Mouse (Mus musculus): ENCODE data around the gene Grm8. TPM values are rescaled to one million over a fixed set of nuclear protein-coding genes. Genes with fewer than 3 reads are reported as not detected.

The Grm8 gene
- total RNA-seq, 1 experiment from 2014 or later, result not detected

DNA sequence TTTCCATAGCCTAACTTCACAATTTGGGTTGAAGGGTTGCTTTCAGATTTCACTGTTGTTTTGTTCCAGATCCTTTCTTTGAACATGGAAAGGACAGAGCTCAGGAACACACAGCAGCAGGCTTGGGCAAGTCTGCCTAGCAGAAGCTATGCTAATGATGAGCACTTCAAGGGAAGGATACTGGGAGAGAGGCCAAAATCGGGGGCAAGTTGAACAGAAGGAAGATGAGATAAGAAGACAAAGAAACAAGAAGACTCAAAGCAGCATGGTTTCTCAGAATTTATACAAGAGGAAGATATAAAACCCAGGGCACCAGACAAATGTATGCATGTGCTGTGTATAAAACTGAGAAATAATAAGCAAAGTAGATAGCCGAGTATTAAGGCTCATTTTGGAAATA is 786.7 kb downstream of the Grm8 start:
- no peak for ATAC-seq (replicated peaks; ENCODE audit: insufficient number of reproducible peaks, low FRiP score, low TSS enrichment, poor library complexity, severe bottlenecking)

DNA sequence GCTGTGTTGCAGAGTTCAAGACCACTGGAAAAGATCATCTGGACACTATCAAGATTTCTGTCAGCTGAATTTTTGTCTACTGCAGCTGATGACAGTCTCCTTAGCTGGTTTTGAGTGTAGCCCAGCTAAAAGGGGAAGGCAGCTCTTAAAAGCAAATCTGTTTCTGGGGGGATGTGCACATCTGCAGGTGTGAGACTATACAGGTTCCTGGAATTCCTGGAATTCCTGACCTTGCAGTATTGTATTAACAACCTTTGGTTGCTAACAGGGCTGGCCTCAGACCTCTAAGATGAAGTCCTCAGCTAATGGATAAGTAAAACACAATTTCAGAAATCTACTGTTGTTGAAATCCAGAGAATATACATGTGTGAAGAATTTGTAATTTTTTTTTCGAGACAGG is 788.7 kb downstream of the Grm8 start:
- ATAC-seq (replicated peaks; ENCODE audit: insufficient number of reproducible peaks, low FRiP score, low TSS enrichment, poor library complexity, severe bottlenecking), result no peak

DNA sequence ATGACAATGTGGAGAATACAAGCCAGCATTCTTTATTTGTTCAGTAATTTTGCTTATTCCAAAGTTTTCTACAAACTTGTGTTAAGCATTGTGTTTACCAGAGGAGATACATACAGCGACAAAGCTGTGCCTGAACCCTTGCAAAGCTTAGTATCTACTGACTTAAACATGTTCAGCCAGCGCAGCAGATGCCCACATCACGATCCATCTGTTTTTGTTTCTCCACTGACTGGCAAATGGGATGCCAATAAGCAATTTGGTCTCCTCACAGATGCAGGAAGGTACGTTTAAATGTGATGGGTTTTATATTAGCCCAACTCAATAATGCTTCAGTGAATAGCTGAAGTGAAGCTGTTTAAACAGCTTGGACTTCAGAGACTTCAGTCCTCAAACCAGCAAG is 794.8 kb downstream of the Grm8 start:
- ATAC-seq (replicated peaks; ENCODE audit: insufficient number of reproducible peaks, low FRiP score, low TSS enrichment, poor library complexity, severe bottlenecking), result no peak

DNA sequence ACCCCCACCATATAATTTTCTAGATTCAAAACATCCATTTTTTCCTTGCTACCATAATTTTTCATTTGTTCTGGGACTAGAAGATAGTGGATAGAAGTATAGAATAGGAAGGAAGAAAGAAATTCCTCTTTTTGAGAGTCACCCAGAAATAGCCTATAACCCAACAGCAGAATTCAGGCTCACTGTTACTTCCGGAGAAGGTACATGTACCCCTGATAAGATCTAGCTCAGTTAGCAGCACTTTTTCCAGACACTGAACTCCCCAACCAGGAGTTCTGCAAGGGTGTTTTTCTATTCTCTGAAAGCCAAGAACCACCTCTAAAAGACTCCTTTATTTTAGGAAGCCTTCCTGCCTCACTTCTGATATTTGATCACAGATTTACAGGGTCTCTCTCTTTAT is 816.4 kb downstream of the Grm8 start:
- ATAC-seq (replicated peaks; ENCODE audit: insufficient number of reproducible peaks, low FRiP score, low TSS enrichment, poor library complexity, severe bottlenecking), result no peak

DNA sequence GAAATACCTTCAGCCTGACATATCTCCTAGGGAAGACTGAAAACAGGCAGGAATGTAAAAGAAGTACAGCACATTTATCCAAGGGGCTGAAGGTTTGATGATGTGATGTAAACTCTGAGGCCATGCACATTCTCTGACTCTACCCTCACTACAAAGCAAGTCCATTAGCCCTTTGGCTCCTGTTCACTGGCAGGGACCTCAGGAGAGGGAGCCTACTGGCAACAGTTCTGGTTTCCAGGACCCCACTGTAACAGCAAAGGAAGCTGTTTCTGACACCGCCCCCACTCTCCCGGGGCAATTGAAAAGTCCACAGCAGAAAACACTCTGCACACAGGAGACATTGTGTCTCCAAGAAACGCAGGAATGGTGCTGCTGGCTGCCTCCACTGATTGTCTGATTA is 817.6 kb downstream of the Grm8 start:
- ATAC-seq (replicated peaks; ENCODE audit: insufficient number of reproducible peaks, low FRiP score, low TSS enrichment, poor library complexity, severe bottlenecking), result no peak

DNA sequence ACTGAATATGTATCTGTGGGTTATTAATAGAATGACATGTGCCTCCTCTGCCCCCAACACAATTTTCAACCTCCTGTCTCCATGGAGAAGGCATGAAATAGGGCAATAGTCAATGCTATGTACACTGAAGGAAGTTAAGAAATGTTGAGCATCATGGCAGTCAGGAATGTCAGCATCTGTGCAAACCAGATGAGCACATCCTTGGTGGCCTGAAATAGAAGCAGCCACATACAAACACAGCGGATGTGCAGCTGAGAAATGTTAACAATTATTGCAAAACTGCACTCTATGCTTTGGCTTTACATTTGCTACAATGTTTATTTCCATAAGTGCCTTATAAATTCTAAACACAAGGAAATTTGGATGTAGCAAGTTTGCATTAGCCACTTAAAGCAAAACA is 819.0 kb downstream of the Grm8 start:
- no peak for ATAC-seq (replicated peaks; ENCODE audit: insufficient number of reproducible peaks, low FRiP score, low TSS enrichment, poor library complexity, severe bottlenecking)

DNA sequence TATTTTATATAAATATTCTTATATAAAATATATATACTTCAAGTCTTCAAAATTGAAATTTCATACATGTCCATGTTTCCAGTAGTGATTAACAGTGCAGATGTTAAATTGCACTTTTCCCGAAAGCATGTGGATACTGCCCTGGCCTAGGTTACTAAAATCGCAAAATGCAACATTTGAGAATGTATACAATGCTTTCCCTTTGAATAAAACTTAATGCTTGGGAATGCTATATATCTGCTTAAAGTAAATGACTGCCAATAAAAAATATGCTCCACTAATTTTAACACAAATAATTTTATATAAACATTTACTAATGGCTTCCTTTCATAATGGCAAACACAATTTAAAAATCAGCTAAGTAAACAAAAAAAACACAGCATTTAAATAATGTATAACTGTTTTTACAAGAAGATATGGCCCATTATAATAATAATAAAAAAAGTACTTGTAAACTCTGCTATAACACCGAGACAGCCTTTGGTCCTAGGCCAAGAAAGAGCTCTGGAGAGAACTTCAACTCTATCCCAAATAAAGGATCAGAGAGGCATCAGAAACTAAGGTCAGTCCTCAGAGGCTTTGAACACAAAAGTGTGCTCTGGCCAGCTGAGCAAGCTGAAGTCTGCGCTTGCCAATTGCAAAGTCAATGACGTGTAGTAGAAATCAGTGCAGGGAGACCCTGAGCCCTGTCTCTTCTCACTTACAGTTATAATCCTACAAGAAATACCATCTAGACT is 820.5 kb downstream of the Grm8 start:
- ATAC-seq (replicated peaks; ENCODE audit: insufficient number of reproducible peaks, low FRiP score, low TSS enrichment, poor library complexity, severe bottlenecking), result no peak

DNA sequence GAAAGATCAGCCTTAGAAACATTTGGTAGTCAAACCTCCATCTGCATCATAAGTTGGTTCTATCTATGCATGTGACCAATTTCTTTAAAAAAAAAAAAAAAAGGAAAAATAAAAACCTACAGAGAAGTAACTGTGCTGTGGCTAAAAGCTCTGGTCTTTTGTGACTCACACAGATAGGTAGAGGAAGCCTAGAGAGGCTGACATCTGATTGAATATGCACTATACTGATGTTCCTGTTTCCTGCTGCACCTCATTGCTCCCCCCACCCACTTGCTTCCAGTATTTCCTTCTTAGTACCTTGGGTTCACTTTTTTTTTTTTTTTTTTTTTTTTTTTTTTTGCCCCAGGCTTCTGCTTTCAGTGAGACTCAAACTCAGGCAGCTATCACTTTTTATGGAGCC is 824.6 kb downstream of the Grm8 start:
- no peak for ATAC-seq (replicated peaks; ENCODE audit: insufficient number of reproducible peaks, low FRiP score, low TSS enrichment, poor library complexity, severe bottlenecking)

DNA sequence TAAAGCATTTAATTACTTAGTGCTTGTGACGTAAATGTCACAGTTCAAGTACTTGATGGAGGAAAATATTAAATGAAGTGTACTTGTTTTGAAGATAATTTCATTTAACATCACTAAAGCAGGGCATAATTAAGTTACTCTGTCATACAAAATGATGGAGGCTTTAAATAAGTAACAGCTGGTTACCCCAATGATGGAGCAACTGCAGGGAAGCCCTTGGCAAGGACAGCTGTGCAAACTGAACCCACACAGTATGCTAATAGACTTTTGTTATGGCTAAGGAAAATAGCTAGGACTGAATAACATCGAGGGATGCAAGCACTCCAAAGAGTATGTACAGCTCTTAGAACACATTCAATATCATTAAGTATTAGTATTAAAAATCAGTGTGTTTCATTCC is 829.6 kb downstream of the Grm8 start:
- no peak for ATAC-seq (replicated peaks; ENCODE audit: insufficient number of reproducible peaks, low FRiP score, low TSS enrichment, poor library complexity, severe bottlenecking)

DNA sequence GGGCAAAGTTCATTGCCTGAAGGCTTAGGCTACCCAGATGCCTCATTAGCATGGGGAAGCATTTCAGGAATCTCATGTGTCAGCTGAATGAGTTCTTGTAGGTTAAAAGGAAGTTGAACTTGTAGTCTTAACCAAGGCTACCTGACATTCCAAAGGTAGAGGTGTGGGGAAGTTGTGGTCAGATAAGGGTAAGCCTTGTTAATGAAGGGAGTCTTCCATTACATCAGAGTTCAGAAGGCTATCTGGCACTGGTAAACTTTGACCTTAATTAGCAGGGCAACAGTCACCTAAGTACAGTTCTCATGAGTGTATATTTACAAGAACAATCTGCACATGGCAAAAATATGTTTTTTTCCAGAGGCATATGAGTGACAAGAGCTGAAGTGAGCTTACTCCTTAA is 870.0 kb downstream of the Grm8 start:
- ATAC-seq (replicated peaks; ENCODE audit: insufficient number of reproducible peaks, low FRiP score, low TSS enrichment, poor library complexity, severe bottlenecking), result no peak

DNA sequence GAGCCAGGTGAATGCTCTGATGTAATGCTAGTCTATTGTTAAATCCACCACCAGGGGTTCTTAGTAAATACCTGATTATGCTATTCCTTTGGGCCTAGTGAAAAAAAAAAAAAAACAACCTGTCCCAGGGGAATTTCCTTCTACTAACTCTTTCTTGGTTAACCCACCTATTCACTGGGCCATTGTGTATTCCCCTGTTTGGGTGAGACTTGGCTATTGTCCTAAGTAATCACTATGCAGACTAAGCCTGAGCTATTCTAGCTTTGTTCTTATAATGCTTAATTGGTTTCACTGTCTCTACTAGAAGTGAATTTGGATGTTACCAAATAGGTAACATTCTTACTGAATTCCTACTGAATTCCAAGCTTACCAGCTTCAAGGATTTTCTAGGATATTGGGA is 872.4 kb downstream of the Grm8 start:
- no peak for ATAC-seq (replicated peaks; ENCODE audit: insufficient number of reproducible peaks, low FRiP score, low TSS enrichment, poor library complexity, severe bottlenecking)

DNA sequence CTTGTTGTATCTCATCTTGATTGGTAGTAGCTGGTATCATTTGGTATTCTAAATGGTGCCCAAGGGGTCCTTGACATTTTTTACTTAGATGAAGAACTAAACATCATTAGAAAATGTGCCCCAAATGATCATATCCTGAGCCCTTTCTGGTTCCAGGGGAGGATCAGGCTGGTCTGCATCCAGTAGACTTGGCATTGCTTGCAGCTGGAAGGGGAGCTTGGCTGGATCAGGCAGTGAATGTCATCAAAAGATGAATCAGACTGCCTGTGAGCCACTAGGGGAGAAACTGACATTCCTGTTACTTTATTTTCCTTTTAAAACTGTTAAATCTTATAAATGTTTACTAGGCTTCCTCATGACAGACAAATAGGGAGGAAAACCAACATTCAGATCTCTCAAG is 894.6 kb downstream of the Grm8 start:
- ATAC-seq (replicated peaks; ENCODE audit: insufficient number of reproducible peaks, low FRiP score, low TSS enrichment, poor library complexity, severe bottlenecking), result no peak

DNA sequence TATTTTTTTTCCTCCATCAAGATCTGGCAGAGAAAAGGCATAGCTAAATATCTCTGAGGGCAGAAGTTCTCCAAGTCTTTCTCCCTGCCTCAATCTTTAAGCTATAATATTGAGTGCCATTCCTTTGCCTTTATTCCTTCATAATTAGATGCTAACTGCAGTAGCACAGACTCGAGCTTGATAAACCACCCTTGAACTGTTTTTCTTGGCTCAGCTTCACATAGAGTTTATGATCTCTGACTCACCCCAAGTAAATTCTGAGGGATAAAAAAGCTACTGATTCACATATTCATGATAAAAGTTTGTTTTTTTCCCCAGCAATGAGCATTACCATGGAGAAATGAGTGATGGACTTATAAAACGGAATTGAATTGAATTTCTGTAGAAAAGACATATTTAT is 895.0 kb downstream of the Grm8 start:
- ATAC-seq (replicated peaks; ENCODE audit: insufficient number of reproducible peaks, low FRiP score, low TSS enrichment, poor library complexity, severe bottlenecking), result no peak

Measured in monocyte, adult 5-6 weeks (primary cell).